Mouse (Mus musculus) intestine, embryonic 14.5 days (tissue): ENCODE results near the gene Rdh9. TPM values are rescaled to one million over a fixed set of nuclear protein-coding genes. Genes with fewer than 3 reads are reported as not detected.

Experiments used
- ATAC-seq: fragments of 200-750 bp; cut with Nextera tagmentation; replicated peaks from 2 replicates; pipeline ENCODE4 v1.8.0; 2017; ENCODE audit warnings: low read depth, moderate number of reproducible peaks, moderate TSS enrichment, moderate library complexity; ENCODE audit not compliant: low FRiP score, low TSS enrichment
- DNase-seq: peaks from one replicate; pipeline ENCODE4 v3.0.0-alpha.2; 2018; ENCODE audit warnings: low spot score
- H3K27ac ChIP-seq: fragments of 300-500 bp; sonication (generic); 2 replicates; pipeline ENCODE4 v1.5.1; 2014; ENCODE audit warnings: low read depth, mild to moderate bottlenecking, control low read depth
- H3K27me3 ChIP-seq: fragments of 300-500 bp; sonication (generic); replicated peaks from 2 replicates; pipeline ENCODE4 v1.6.1; 2014; ENCODE audit warnings: low read length, control low read depth; ENCODE audit not compliant: control insufficient read depth, insufficient read depth
- H3K36me3 ChIP-seq: fragments of 300-500 bp; sonication (generic); 2 replicates; pipeline ENCODE4 v1.6.1; 2014; ENCODE audit warnings: low read length, control low read depth; ENCODE audit not compliant: control insufficient read depth, insufficient read depth
- H3K4me1 ChIP-seq: fragments of 300-500 bp; sonication (generic); replicated peaks from 2 replicates; pipeline ENCODE4 v1.6.1; 2014; ENCODE audit warnings: low read length, control low read depth, mixed read lengths; ENCODE audit not compliant: control insufficient read depth, insufficient read depth
- H3K4me2 ChIP-seq: fragments of 300-500 bp; sonication (generic); 2 replicates; pipeline ENCODE4 v1.6.1; 2014; ENCODE audit warnings: low read length
- H3K4me3 ChIP-seq: fragments of 300-500 bp; sonication (generic); 2 replicates; pipeline ENCODE4 v1.5.1; 2014; ENCODE audit warnings: low read depth, low read length, control low read depth, mixed read lengths
- H3K9ac ChIP-seq: fragments of 300-500 bp; sonication (generic); 2 replicates; pipeline ENCODE4 v1.6.1; 2014; ENCODE audit warnings: mild to moderate bottlenecking, low read length
- H3K9me3 ChIP-seq: fragments of 300-500 bp; sonication (generic); 2 replicates; pipeline ENCODE4 v1.6.1; 2016; ENCODE audit warnings: low read length, control low read depth; ENCODE audit not compliant: control insufficient read depth
- WGBS: fragments of 180-500 bp; shearing (Covaris S2); extraction: QIAGEN DNeasy Blood & Tissue Kit; methylation state at CpG from one replicate; pipeline ENCODE4 v1.1.7; 2014; 5-methylcytosine and 5-hydroxymethylcytosine counted together
- polyA plus RNA-seq: library from polyadenylated mRNA; unstranded; fragments of >200 nt; fragmentation: Nextera tagmentation; extraction: Ambion mirVana; gene quantifications from 2 replicates; pipeline ENCODE4 v1.2.1, GENCODE M21; 2014

Gene Rdh9
- polyA plus RNA-seq, 1 experiment from 2014 or later, result 0.07 TPM

GRCm38 (mm10) chr10:127738151-127738882, 37.9 kb upstream of the Rdh9 start:
- H3K4me2 ChIP-seq, result peak overlapping the region; percentile 49
- ATAC-seq (peak; percentile 28), DNase-seq (peak; percentile 69)
- H3K4me3 ChIP-seq, result peak overlapping the region; percentile 87; the same call in 1 of the 2 replicates
- peaks cover 20% of the 10 kb centered on the region for H3K36me3 ChIP-seq
- no peaks in the 10 kb centered on the region for H3K9me3 ChIP-seq
- H3K4me1 ChIP-seq, result peaks cover 18% of the 10 kb centered on the region
- 40% methylated on average over 13 of the region's 13 CpGs for WGBS
- H3K27ac ChIP-seq, result peak overlapping the region; percentile 79
- peak overlapping the region; percentile 96; the same call in 1 of the 2 replicates for H3K9ac ChIP-seq
- no peaks in the 10 kb centered on the region for H3K27me3 ChIP-seq

DNA sequence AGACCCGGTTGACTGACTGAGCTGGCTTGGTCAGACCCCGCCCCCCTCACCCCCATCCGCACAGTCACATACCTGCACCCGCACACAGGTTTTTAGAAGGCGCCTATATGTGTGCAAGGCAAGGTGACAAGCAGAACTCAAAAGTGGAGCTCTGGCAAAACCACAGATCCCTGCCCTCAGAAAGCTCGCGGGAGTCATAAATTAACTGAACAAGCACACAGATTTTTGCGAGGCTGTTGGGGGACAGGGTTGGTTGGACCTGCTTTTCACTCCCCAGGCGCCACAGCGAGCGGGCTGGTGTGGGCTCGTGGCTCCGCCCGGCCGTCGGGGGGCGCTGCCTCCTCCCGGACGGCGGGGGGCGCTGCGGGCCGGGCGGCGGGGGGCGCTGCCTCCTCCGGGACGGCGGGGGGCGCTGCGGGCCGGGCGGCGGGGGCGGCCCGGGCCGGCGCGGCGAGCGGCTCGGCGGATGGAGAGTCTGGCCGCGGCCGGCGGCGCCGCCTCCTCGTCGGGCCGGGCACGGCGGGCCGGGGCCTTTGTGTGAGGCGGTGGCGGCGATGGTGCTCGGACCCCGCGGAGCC, 37.0 kb upstream of the Rdh9 start, which contains the start of gene Zbtb39:
TSS of gene Zbtb39 (plus strand) at position 456 of the 578 bp plus-strand sequence.
- Histone ChIP-seq H3K9ac (peak within 1 kb of the TSS; percentile 96), H3K4me2 (peak within 1 kb of the TSS; percentile 86), H3K9me3 (no peaks in the 10 kb centered on the region), H3K4me1 (peaks cover 18% of the 10 kb centered on the region), H3K36me3 (peaks cover 28% of the 10 kb centered on the region), H3K4me3 (peak within 1 kb of the TSS; percentile 87), H3K27me3 (no peaks in the 10 kb centered on the region), H3K27ac (peak within 1 kb of the TSS; percentile 79)
- peak; percentile 74 for ATAC-seq
- peak; percentile 89 for DNase-seq
- 2% methylated on average over 29 of the region's 61 CpGs for WGBS

GRCm38 (mm10) chr10:127739661-127740161, 36.5 kb upstream of the Rdh9 start:
- Histone ChIP-seq H3K27me3 (no peaks in the 10 kb centered on the region), H3K4me1 (peaks cover 18% of the 10 kb centered on the region), H3K9me3 (no peaks in the 10 kb centered on the region), H3K27ac (peak overlapping the region; percentile 79), H3K36me3 (peaks cover 34% of the 10 kb centered on the region), H3K4me3 (peak overlapping the region; percentile 87), H3K4me2 (peak overlapping the region; percentile 86), H3K9ac (peak overlapping the region; percentile 96)
- DNase-seq (peak; percentile 79), ATAC-seq (peak; percentile 59)
- WGBS, result under 1% methylated on average over 33 of the region's 55 CpGs

DNA sequence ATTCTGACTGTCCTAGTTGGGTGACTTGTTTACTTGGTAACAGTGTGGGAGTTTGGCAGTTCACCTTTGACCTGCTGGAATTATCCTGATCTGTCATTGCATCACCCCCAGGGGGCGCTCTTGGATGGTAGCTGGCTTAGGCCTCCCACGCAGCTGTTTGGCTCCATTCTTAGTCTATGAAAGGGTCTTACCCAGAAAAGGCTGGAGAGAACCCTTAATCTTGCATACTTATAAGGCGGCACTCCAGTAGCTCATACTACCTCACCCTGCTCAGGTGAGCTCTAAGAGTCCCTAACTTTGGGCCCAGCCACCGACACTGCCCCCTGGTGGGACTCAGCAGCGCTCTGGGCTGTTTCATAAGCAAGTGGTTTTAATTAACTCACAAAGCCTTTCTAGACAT, 31.5 kb upstream of the Rdh9 start:
- WGBS, result 68% methylated on average over 5 of the region's 5 CpGs

DNA sequence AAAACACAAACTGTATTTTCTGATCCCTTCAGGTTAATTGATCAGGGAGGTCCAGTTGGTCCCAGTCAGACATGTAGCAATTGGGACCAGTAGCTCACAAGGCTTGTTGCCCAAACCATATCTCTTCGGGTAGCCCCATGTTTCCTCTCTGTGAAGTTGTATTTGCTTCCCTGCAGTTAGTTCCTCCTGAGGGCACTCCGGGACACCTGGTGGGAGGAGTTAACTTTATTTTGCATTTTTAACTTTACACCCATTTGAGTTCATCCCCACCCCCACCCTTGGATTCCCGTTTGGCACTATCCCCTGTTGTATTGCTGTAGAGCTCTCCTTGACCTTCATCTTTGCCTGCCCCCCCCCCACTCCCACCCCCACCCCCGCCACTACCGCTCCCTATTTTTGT, 30.3 kb upstream of the Rdh9 start:
- Histone ChIP-seq H3K36me3 (peaks cover 55% of the 10 kb centered on the region), H3K4me1 (peaks cover 13% of the 10 kb centered on the region), H3K9me3 (no peaks in the 10 kb centered on the region), H3K9ac (no peak overlapping the region), H3K4me2 (no peak overlapping the region), H3K4me3 (no peak overlapping the region), H3K27ac (no peak overlapping the region), H3K27me3 (no peaks in the 10 kb centered on the region)
- WGBS, result 79% methylated on average over 5 of the region's 5 CpGs
- DNase-seq (no peak), ATAC-seq (no peak)

More for the DNA sequence above, 31.5 kb upstream of the Rdh9 start:
- Histone ChIP-seq H3K27me3 (no peaks in the 10 kb centered on the region), H3K9ac (no peak overlapping the region), H3K36me3 (peaks cover 55% of the 10 kb centered on the region), H3K9me3 (no peaks in the 10 kb centered on the region), H3K4me3 (no peak overlapping the region), H3K27ac (no peak overlapping the region), H3K4me1 (peaks cover 22% of the 10 kb centered on the region), H3K4me2 (no peak overlapping the region)
- peak; percentile 69 for DNase-seq
- ATAC-seq, result no peak

- 84% methylated on average over 8 of the region's 8 CpGs for WGBS
- no peaks in the 10 kb centered on the region for H3K9me3 ChIP-seq
- H3K36me3 ChIP-seq, result peaks cover 46% of the 10 kb centered on the region
- ATAC-seq, result no peak
- H3K4me2 ChIP-seq, result no peak overlapping the region
- DNase-seq, result no peak
- no peaks in the 10 kb centered on the region for H3K27me3 ChIP-seq
- no peak overlapping the region for H3K4me3 ChIP-seq
- H3K9ac ChIP-seq, result no peak overlapping the region
- H3K4me1 ChIP-seq, result peaks cover 10% of the 10 kb centered on the region; the same call in 1 of the 2 replicates
- no peak overlapping the region for H3K27ac ChIP-seq
Measured at GRCm38 (mm10) chr10:127747254-127747653, 28.9 kb upstream of the Rdh9 start.

DNA sequence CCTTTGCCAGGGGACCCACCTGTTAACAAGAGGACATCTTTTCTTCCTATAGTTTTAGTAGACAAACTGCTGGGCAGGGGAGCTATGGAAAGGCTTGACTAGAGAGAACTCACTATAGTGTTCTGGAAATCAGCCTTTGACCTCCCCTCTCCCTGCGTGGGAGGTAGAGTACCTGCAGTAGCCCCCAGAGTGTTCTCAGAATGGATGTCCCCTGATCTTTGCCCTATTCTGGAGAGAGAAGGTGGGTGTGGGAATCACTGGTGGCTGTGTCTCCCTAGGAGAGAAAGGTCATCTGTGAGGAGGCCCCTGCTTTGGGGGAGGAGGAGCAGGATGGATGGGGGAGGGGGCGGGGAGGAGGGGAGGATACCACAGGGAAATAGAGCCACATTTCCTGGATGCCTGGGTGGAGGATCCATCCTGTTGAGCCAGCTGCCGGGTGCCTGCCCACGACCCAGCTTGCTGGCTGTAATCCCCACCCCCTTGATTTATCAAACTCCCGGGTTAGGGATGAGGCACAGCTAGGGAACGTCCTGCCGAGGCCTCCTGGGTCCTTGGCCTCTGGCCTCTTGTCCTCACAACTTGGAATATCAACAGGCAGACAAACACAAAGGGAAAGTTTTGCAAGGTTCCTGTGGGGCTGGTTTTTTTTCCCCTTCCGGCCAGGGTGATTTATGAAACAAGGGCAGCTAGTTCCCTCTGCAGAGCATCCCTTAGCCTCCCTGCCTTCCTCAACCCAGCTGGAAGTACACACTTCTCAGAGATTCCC, 27.2 kb upstream of the Rdh9 start:
- Histone ChIP-seq H3K4me3 (no peak overlapping the region), H3K9ac (no peak overlapping the region), H3K4me1 (peaks cover 10% of the 10 kb centered on the region; the same call in 1 of the 2 replicates), H3K27ac (no peak overlapping the region), H3K9me3 (no peaks in the 10 kb centered on the region), H3K27me3 (no peaks in the 10 kb centered on the region), H3K4me2 (peak overlapping the region; percentile 31), H3K36me3 (peaks cover 28% of the 10 kb centered on the region)
- no peak for DNase-seq
- 4% methylated on average over 7 of the region's 8 CpGs for WGBS
- no peak; the same call in 1 of the 2 replicates for ATAC-seq

GRCm38 (mm10) chr10:127750136-127750777, 25.9 kb upstream of the Rdh9 start:
- Histone ChIP-seq H3K9ac (no peak overlapping the region), H3K27me3 (no peaks in the 10 kb centered on the region), H3K27ac (no peak overlapping the region), H3K9me3 (no peaks in the 10 kb centered on the region), H3K4me2 (peak overlapping the region; percentile 31), H3K36me3 (peaks cover 16% of the 10 kb centered on the region), H3K4me1 (peaks cover 10% of the 10 kb centered on the region; the same call in 1 of the 2 replicates), H3K4me3 (no peak overlapping the region)
- 56% methylated on average over 24 of the region's 24 CpGs for WGBS
- DNase-seq (no peak), ATAC-seq (no peak)
